Mouse (Mus musculus): ENCODE results near the gene Dnajc8. TPM values are rescaled to one million over a fixed set of nuclear protein-coding genes. Genes with fewer than 3 reads are reported as not detected.

Gene Dnajc8
- polyA plus RNA-seq, 1 experiment from 2014 or later, result 135 TPM

- 62% methylated on average over 6 of the region's 6 CpGs for WGBS
- no peak for ATAC-seq (ENCODE audit: low FRiP score)
- Histone ChIP-seq H3K36me3 (no peaks in the 10 kb centered on the region), H3K27ac (replicated peaks) (no peak overlapping the region), H3K9ac (replicated peaks) (no peak overlapping the region), H3K4me3 (replicated peaks) (no peak overlapping the region), H3K4me1 (peaks cover 10% of the 10 kb centered on the region), H3K27me3 (replicated peaks) (no peaks in the 10 kb centered on the region), H3K9me3 (replicated peaks) (no peaks in the 10 kb centered on the region), H3K4me2 (no peak overlapping the region)
These were observed 30.2 kb upstream of the Dnajc8 start for GRCm38 (mm10) chr4:132505034-132505738.

GRCm38 (mm10) chr4:132505800-132506199 lies 29.6 kb upstream of the Dnajc8 start:
- no peaks in the 10 kb centered on the region for H3K36me3 ChIP-seq
- ATAC-seq (ENCODE audit: low FRiP score), result no peak
- 18% methylated on average over 10 of the region's 10 CpGs for WGBS
- no peak overlapping the region for H3K9ac ChIP-seq (replicated peaks)
- H3K9me3 ChIP-seq (replicated peaks), result no peaks in the 10 kb centered on the region
- H3K4me1 ChIP-seq, result peaks cover 10% of the 10 kb centered on the region
- no peak overlapping the region for H3K4me3 ChIP-seq (replicated peaks)
- H3K27me3 ChIP-seq (replicated peaks), result no peaks in the 10 kb centered on the region
- H3K27ac ChIP-seq (replicated peaks), result no peak overlapping the region
- no peak overlapping the region for H3K4me2 ChIP-seq

GRCm38 (mm10) chr4:132506250-132506649 lies 29.1 kb upstream of the Dnajc8 start:
- Histone ChIP-seq H3K36me3 (no peaks in the 10 kb centered on the region), H3K27me3 (replicated peaks) (no peaks in the 10 kb centered on the region), H3K4me1 (peaks cover 10% of the 10 kb centered on the region), H3K27ac (replicated peaks) (no peak overlapping the region), H3K9ac (replicated peaks) (no peak overlapping the region), H3K4me3 (replicated peaks) (no peak overlapping the region), H3K9me3 (replicated peaks) (no peaks in the 10 kb centered on the region), H3K4me2 (no peak overlapping the region)
- WGBS, result 71% methylated on average over 6 of the region's 6 CpGs
- no peak for ATAC-seq (ENCODE audit: low FRiP score)

GRCm38 (mm10) chr4:132507210-132507609 lies 28.1 kb upstream of the Dnajc8 start:
- Histone ChIP-seq H3K27me3 (replicated peaks) (0 out of 2 replicates have a peak, but pooled peaks cover 2% of the 10 kb centered on the region), H3K27ac (replicated peaks) (no peak overlapping the region), H3K4me1 (peaks cover 10% of the 10 kb centered on the region), H3K9me3 (replicated peaks) (no peaks in the 10 kb centered on the region), H3K4me2 (no peak overlapping the region), H3K9ac (replicated peaks) (no peak overlapping the region), H3K36me3 (no peaks in the 10 kb centered on the region), H3K4me3 (replicated peaks) (no peak overlapping the region)
- no peak for ATAC-seq (ENCODE audit: low FRiP score)
- 52% methylated on average over 2 of the region's 2 CpGs for WGBS

- H3K9ac ChIP-seq (replicated peaks), result peak overlapping the region; percentile 74
- H3K27ac ChIP-seq (replicated peaks), result peak overlapping the region; percentile 79
- H3K36me3 ChIP-seq, result no peaks in the 10 kb centered on the region
- H3K27me3 ChIP-seq (replicated peaks), result 0 out of 2 replicates have a peak, but pooled peaks cover 6% of the 10 kb centered on the region
- under 1% methylated on average over 51 of the region's 52 CpGs for WGBS
- ATAC-seq (ENCODE audit: low FRiP score), result peak; percentile 77
- peak overlapping the region; percentile 90 for H3K4me2 ChIP-seq
- H3K4me3 ChIP-seq (replicated peaks), result peak overlapping the region; percentile 75
- no peaks in the 10 kb centered on the region for H3K9me3 ChIP-seq (replicated peaks)
- peaks cover 17% of the 10 kb centered on the region for H3K4me1 ChIP-seq
These were observed 25.6 kb upstream of the Dnajc8 start for GRCm38 (mm10) chr4:132509621-132510296.

- under 1% methylated on average over 32 of the region's 32 CpGs for WGBS
- H3K9ac ChIP-seq (replicated peaks), result peak within 1 kb of the TSS; percentile 74
These were observed 25.0 kb upstream of the Dnajc8 start, which contains the start of gene Sesn2 for GRCm38 (mm10) chr4:132510352-132510798. Sesn2 (minus strand) TSS chr4:132510501.

GRCm38 (mm10) chr4:132512080-132512479 lies 23.3 kb upstream of the Dnajc8 start:
- H3K9ac ChIP-seq (replicated peaks), result no peak overlapping the region
- no peaks in the 10 kb centered on the region for H3K36me3 ChIP-seq
- no peak for ATAC-seq (ENCODE audit: low FRiP score)
- H3K27me3 ChIP-seq (replicated peaks), result 0 out of 2 replicates have a peak, but pooled peaks cover 6% of the 10 kb centered on the region
- H3K4me3 ChIP-seq (replicated peaks), result no peak overlapping the region
- WGBS, result 76% methylated on average over 3 of the region's 3 CpGs
- no peak overlapping the region for H3K27ac ChIP-seq (replicated peaks)
- H3K4me2 ChIP-seq, result no peak overlapping the region
- H3K9me3 ChIP-seq (replicated peaks), result no peaks in the 10 kb centered on the region
- peaks cover 27% of the 10 kb centered on the region for H3K4me1 ChIP-seq

More at GRCm38 (mm10) chr4:132510352-132510798, 25.0 kb upstream of the Dnajc8 start, which contains the start of gene Sesn2:
- Histone ChIP-seq H3K4me1 (peaks cover 21% of the 10 kb centered on the region), H3K4me3 (replicated peaks) (peak within 1 kb of the TSS; percentile 75), H3K27ac (replicated peaks) (peak within 1 kb of the TSS; percentile 79), H3K36me3 (no peaks in the 10 kb centered on the region), H3K4me2 (peak within 1 kb of the TSS; percentile 90), H3K27me3 (replicated peaks) (0 out of 2 replicates have a peak, but pooled peaks cover 6% of the 10 kb centered on the region), H3K9me3 (replicated peaks) (no peaks in the 10 kb centered on the region)
- peak; percentile 95 for ATAC-seq (ENCODE audit: low FRiP score)

GRCm38 (mm10) chr4:132513395-132514273 lies 21.7 kb upstream of the Dnajc8 start:
- Histone ChIP-seq H3K4me1 (peaks cover 25% of the 10 kb centered on the region), H3K4me3 (replicated peaks) (no peak overlapping the region), H3K4me2 (peak overlapping the region; percentile 92), H3K27me3 (replicated peaks) (0 out of 2 replicates have a peak, but pooled peaks cover 6% of the 10 kb centered on the region), H3K9ac (replicated peaks) (no peak overlapping the region), H3K9me3 (replicated peaks) (no peaks in the 10 kb centered on the region), H3K27ac (replicated peaks) (no peak overlapping the region), H3K36me3 (no peaks in the 10 kb centered on the region)
- 34% methylated on average over 14 of the region's 14 CpGs for WGBS
- ATAC-seq (ENCODE audit: low FRiP score), result no peak

GRCm38 (mm10) chr4:132514555-132515135 lies 20.7 kb upstream of the Dnajc8 start:
- Histone ChIP-seq H3K4me1 (peaks cover 16% of the 10 kb centered on the region), H3K27me3 (replicated peaks) (0 out of 2 replicates have a peak, but pooled peaks cover 6% of the 10 kb centered on the region), H3K4me3 (replicated peaks) (peak overlapping the region; percentile 46), H3K36me3 (no peaks in the 10 kb centered on the region), H3K9ac (replicated peaks) (peak overlapping the region; percentile 29), H3K27ac (replicated peaks) (peak overlapping the region; percentile 79), H3K4me2 (peak overlapping the region; percentile 92), H3K9me3 (replicated peaks) (no peaks in the 10 kb centered on the region)
- peak; percentile 35; the same call in 1 of the 2 replicates for ATAC-seq (ENCODE audit: low FRiP score)
- 2% methylated on average over 21 of the region's 21 CpGs for WGBS

- Histone ChIP-seq H3K9me3 (replicated peaks) (no peaks in the 10 kb centered on the region), H3K4me2 (peak overlapping the region; percentile 92), H3K4me1 (peaks cover 16% of the 10 kb centered on the region), H3K9ac (replicated peaks) (peak overlapping the region; percentile 29), H3K36me3 (no peaks in the 10 kb centered on the region), H3K27ac (replicated peaks) (peak overlapping the region; percentile 79), H3K4me3 (replicated peaks) (peak overlapping the region; percentile 46), H3K27me3 (replicated peaks) (0 out of 2 replicates have a peak, but pooled peaks cover 6% of the 10 kb centered on the region)
- peak; percentile 95 for ATAC-seq (ENCODE audit: low FRiP score)
- WGBS, result 22% methylated on average over 22 of the region's 22 CpGs
These were observed 19.8 kb upstream of the Dnajc8 start for GRCm38 (mm10) chr4:132515369-132516155.
